Mouse (Mus musculus) naive thymus-derived CD4-positive, alpha-beta T cell, adult 2 months (primary cell): Measurements from ENCODE around the gene Prdx2.

Experiments used
- DNase-seq: peaks from one replicate; pipeline ENCODE4 v3.0.0-alpha.2; 2011; ENCODE audit warnings: low read depth

Gene Prdx2

GRCm38 (mm10) chr8:84947241-84947545 is 22.2 kb upstream of the Prdx2 start:
- peak; percentile 60 for DNase-seq

- DNase-seq = no peak
These were observed 19.6 kb upstream of the Prdx2 start for GRCm38 (mm10) chr8:84949753-84950152.

- peak; percentile 44 for DNase-seq
These were observed 16.7 kb upstream of the Prdx2 start for GRCm38 (mm10) chr8:84952612-84953255.

- DNase-seq = peak; percentile 84
These were observed 12.6 kb upstream of the Prdx2 start for GRCm38 (mm10) chr8:84956768-84957167.

GRCm38 (mm10) chr8:84959811-84960210 is 9.6 kb upstream of the Prdx2 start:
- DNase-seq = no peak

- no peak for DNase-seq
These were observed 5.4 kb upstream of the Prdx2 start for GRCm38 (mm10) chr8:84963952-84964351.

- peak; percentile 94 for DNase-seq
These were observed 3.6 kb upstream of the Prdx2 start for GRCm38 (mm10) chr8:84965731-84966291.

GRCm38 (mm10) chr8:84966603-84967002 is 2.8 kb upstream of the Prdx2 start:
- no peak for DNase-seq

- no peak for DNase-seq
These were observed 1.7 kb upstream of the Prdx2 start for GRCm38 (mm10) chr8:84967532-84968304.

- no peak for DNase-seq
These were observed 737 bp upstream of the Prdx2 start for GRCm38 (mm10) chr8:84968650-84969049.

- DNase-seq = no peak
These were observed 876 bp downstream of the Prdx2 start for GRCm38 (mm10) chr8:84970135-84970790.

- no peak for DNase-seq
These were observed 1.5 kb downstream of the Prdx2 start for GRCm38 (mm10) chr8:84970913-84971312.

- DNase-seq = no peak
These were observed 3.7 kb downstream of the Prdx2 start for GRCm38 (mm10) chr8:84973079-84973478.

- peak; percentile 78 for DNase-seq
These were observed 4.6 kb downstream of the Prdx2 start for GRCm38 (mm10) chr8:84973803-84974542.

- peak; percentile 62 for DNase-seq
These were observed 5.3 kb downstream of the Prdx2 start for GRCm38 (mm10) chr8:84974543-84975142.

GRCm38 (mm10) chr8:84975434-84975833 is 6.0 kb downstream of the Prdx2 start:
- DNase-seq = peak; percentile 90

GRCm38 (mm10) chr8:84976031-84976762 is 6.8 kb downstream of the Prdx2 start:
- DNase-seq = peak; percentile 97

GRCm38 (mm10) chr8:84976763-84977434 is 7.5 kb downstream of the Prdx2 start:
- no peak for DNase-seq

GRCm38 (mm10) chr8:84977435-84978247 is 8.3 kb downstream of the Prdx2 start:
- peak; percentile 87 for DNase-seq
